Mouse (Mus musculus) naive thymus-derived CD4-positive, alpha-beta T cell, adult 2 months (primary cell): ENCODE data around the gene Esam.
A peak's percentile ranks its signal among the peaks of the same experiment; 100 is the strongest.

Experiments used
- DNase-seq: peaks from one replicate; pipeline ENCODE4 v3.0.0-alpha.2; 2011; ENCODE audit warnings: low read depth

Gene Esam

GRCm38 (mm10) chr9:37527396-37528224 lies at the start of gene Esam:
Gene Esam, plus strand, starts transcription at chr9:37528078.
- no peak for DNase-seq

- no peak for DNase-seq
Observed at GRCm38 (mm10) chr9:37485146-37485545, 42.7 kb upstream of the Esam start.

GRCm38 (mm10) chr9:37488041-37488440 lies 39.8 kb upstream of the Esam start:
- no peak for DNase-seq

GRCm38 (mm10) chr9:37488611-37489396 lies 39.1 kb upstream of the Esam start, which contains the start of gene Msantd2:
Gene Msantd2, plus strand, starts transcription at chr9:37489319.
- DNase-seq = peak; percentile 89

GRCm38 (mm10) chr9:37489446-37490120 lies 38.3 kb upstream of the Esam start:
- DNase-seq = peak; percentile 61

- no peak for DNase-seq
Observed at GRCm38 (mm10) chr9:37495761-37496160, 32.1 kb upstream of the Esam start.

GRCm38 (mm10) chr9:37496325-37496724 lies 31.6 kb upstream of the Esam start:
- no peak for DNase-seq

- DNase-seq = no peak
Observed at GRCm38 (mm10) chr9:37500201-37500600, 27.7 kb upstream of the Esam start.

GRCm38 (mm10) chr9:37501170-37501569 lies 26.7 kb upstream of the Esam start:
- no peak for DNase-seq

- DNase-seq = peak; percentile 42
Observed at GRCm38 (mm10) chr9:37504348-37504747, 23.5 kb upstream of the Esam start.

GRCm38 (mm10) chr9:37506023-37506422 lies 21.9 kb upstream of the Esam start:
- DNase-seq = no peak

- no peak for DNase-seq
Observed at GRCm38 (mm10) chr9:37512097-37512496, 15.8 kb upstream of the Esam start.

- DNase-seq = no peak
Observed at GRCm38 (mm10) chr9:37514456-37514855, 13.4 kb upstream of the Esam start.

- no peak for DNase-seq
Observed at GRCm38 (mm10) chr9:37517467-37517866, 10.4 kb upstream of the Esam start.

- DNase-seq = no peak
Observed at GRCm38 (mm10) chr9:37518991-37519390, 8.9 kb upstream of the Esam start.

GRCm38 (mm10) chr9:37519995-37520394 lies 7.9 kb upstream of the Esam start:
- DNase-seq = no peak

- no peak for DNase-seq
Observed at GRCm38 (mm10) chr9:37525461-37525860, 2.4 kb upstream of the Esam start.

GRCm38 (mm10) chr9:37526443-37527395 lies 1.2 kb upstream of the Esam start:
- no peak for DNase-seq

GRCm38 (mm10) chr9:37528225-37528970 lies 520 bp downstream of the Esam start:
- DNase-seq = no peak

GRCm38 (mm10) chr9:37530031-37530887 lies 2.4 kb downstream of the Esam start:
- DNase-seq = no peak
